Comparison of ENCODE assay signal across 8 mouse cellular contexts in genomic region chr19:6276426-6277421, GRCm38 (mm10). TPM values are rescaled to one million over a fixed set of nuclear protein-coding genes. Genes with fewer than 3 reads are reported as not detected.
DNase-seq lines count a peak whose midpoint lies in the region; ATAC-seq lines count a peak whose summit lies in the region.

Ehd1 (plus strand) TSS chr19:6276725.

- H3K4me1 ChIP-seq in forebrain, embryonic 11.5 days (replicated peaks; ENCODE audit: control insufficient read depth, insufficient read depth, low read length), result peaks cover 18% of the 10 kb centered on the region
- H3K4me1 ChIP-seq in heart, embryonic 16.5 days (ENCODE audit: control insufficient read depth, insufficient read depth, low read length), result peaks cover 42% of the 10 kb centered on the region
- peaks cover 91% of the 10 kb centered on the region for H3K4me1 ChIP-seq in liver, embryonic 15.5 days (replicated peaks)
- H3K4me1 ChIP-seq in neural tube, embryonic 12.5 days, result peaks cover 32% of the 10 kb centered on the region

- peak; percentile 91 to 92 for DNase-seq in CD8-positive naive resting alpha-beta T cell, adult 2 months (ENCODE audit: low read depth in 2 of 2, low spot score in 2 of 2)
- peak; percentile 95 for DNase-seq in c-Kit-positive CD71-negative TER-119-negative erythroid progenitor cells, embryonic 14.5 days (ENCODE audit: low read depth)
- DNase-seq in forebrain, embryonic 11.5 days (ENCODE audit: low spot score), result peak; percentile 99
- DNase-seq in kidney, postnatal 36 days, result peak; percentile 98
- DNase-seq in telencephalon, adult 2 months (ENCODE audit: low read depth, low spot score), result peak; percentile 93

- peak within 1 kb of the TSS; percentile 95 for H3K4me2 ChIP-seq in forebrain, embryonic 11.5 days (ENCODE audit: low read depth, low read length, severe bottlenecking)
- peak within 1 kb of the TSS; percentile 98 for H3K4me2 ChIP-seq in heart, embryonic 16.5 days (ENCODE audit: low read depth, low read length)
- H3K4me2 ChIP-seq in liver, embryonic 15.5 days, result peak within 1 kb of the TSS; percentile 99
- H3K4me2 ChIP-seq in neural tube, embryonic 12.5 days (replicated peaks), result peak within 1 kb of the TSS; percentile 88

- peak within 1 kb of the TSS; percentile 81 for H3K9ac ChIP-seq in forebrain, embryonic 11.5 days (ENCODE audit: low read length)
- H3K9ac ChIP-seq in heart, embryonic 16.5 days (ENCODE audit: low read length), result peak within 1 kb of the TSS; percentile 81
- peak within 1 kb of the TSS; percentile 90 for H3K9ac ChIP-seq in liver, embryonic 15.5 days
- peak within 1 kb of the TSS; percentile 87 for H3K9ac ChIP-seq in neural tube, embryonic 12.5 days

- H3K4me3 ChIP-seq in forebrain, embryonic 11.5 days (ENCODE audit: low read depth, low read length), result peak within 1 kb of the TSS; percentile 86
- H3K4me3 ChIP-seq in heart, embryonic 16.5 days (ENCODE audit: low read length), result peak within 1 kb of the TSS; percentile 78
- H3K4me3 ChIP-seq in liver, embryonic 15.5 days (replicated peaks), result peak within 1 kb of the TSS; percentile 89
- peak within 1 kb of the TSS; percentile 86 for H3K4me3 ChIP-seq in neural tube, embryonic 12.5 days

- H3K27me3 ChIP-seq in forebrain, embryonic 11.5 days (ENCODE audit: control insufficient read depth, insufficient read depth, low read length), result no peaks in the 10 kb centered on the region
- no peaks in the 10 kb centered on the region for H3K27me3 ChIP-seq in heart, embryonic 16.5 days (ENCODE audit: control insufficient read depth, insufficient read depth, low read length)
- no peaks in the 10 kb centered on the region for H3K27me3 ChIP-seq in liver, embryonic 15.5 days
- H3K27me3 ChIP-seq in neural tube, embryonic 12.5 days (replicated peaks), result no peaks in the 10 kb centered on the region

- H3K36me3 ChIP-seq in forebrain, embryonic 11.5 days (ENCODE audit: control insufficient read depth, insufficient read depth, low read length), result no peaks in the 10 kb centered on the region; the same call in 1 of the 2 replicates
- H3K36me3 ChIP-seq in heart, embryonic 16.5 days (ENCODE audit: control insufficient read depth, insufficient read depth), result peaks cover 10% of the 10 kb centered on the region
- peaks cover 28% of the 10 kb centered on the region for H3K36me3 ChIP-seq in liver, embryonic 15.5 days (replicated peaks)
- H3K36me3 ChIP-seq in neural tube, embryonic 12.5 days, result peaks cover 17% of the 10 kb centered on the region; the same call in 1 of the 2 replicates

- H3K9me3 ChIP-seq in forebrain, embryonic 11.5 days (ENCODE audit: control insufficient read depth, low read length), result no peaks in the 10 kb centered on the region
- H3K9me3 ChIP-seq in heart, embryonic 16.5 days (replicated peaks; ENCODE audit: control insufficient read depth, low read length), result no peaks in the 10 kb centered on the region
- H3K9me3 ChIP-seq in liver, embryonic 15.5 days (replicated peaks), result no peaks in the 10 kb centered on the region
- H3K9me3 ChIP-seq in neural tube, embryonic 12.5 days, result no peaks in the 10 kb centered on the region

- ATAC-seq in forebrain, embryonic 11.5 days (replicated peaks; ENCODE audit: low FRiP score), result peak; percentile 94
- ATAC-seq in heart, embryonic 16.5 days (replicated peaks; ENCODE audit: extremely low read depth, insufficient read depth, low FRiP score), result peak; percentile 92
- peak; percentile 88 for ATAC-seq in liver, embryonic 15.5 days (ENCODE audit: insufficient read depth)
- peak; percentile 94 for ATAC-seq in neural tube, embryonic 12.5 days (ENCODE audit: low FRiP score, low read depth)

- WGBS in forebrain, embryonic 11.5 days, result under 1% methylated on average over 106 of the region's 106 CpGs
- WGBS in heart, embryonic 16.5 days, result under 1% methylated on average over 104 of the region's 106 CpGs
- under 1% methylated on average over 106 of the region's 106 CpGs for WGBS in liver, embryonic 15.5 days (ENCODE audit: insufficient replicate concordance)
- under 1% methylated on average over 106 of the region's 106 CpGs for WGBS in neural tube, embryonic 12.5 days

- H3K27ac ChIP-seq in forebrain, embryonic 11.5 days (ENCODE audit: low read depth, low read length), result peak within 1 kb of the TSS; percentile 66
- H3K27ac ChIP-seq in heart, embryonic 16.5 days (ENCODE audit: low read length), result peak within 1 kb of the TSS; percentile 86
- peak within 1 kb of the TSS; percentile 94 for H3K27ac ChIP-seq in liver, embryonic 15.5 days (replicated peaks)
- peak within 1 kb of the TSS; percentile 50 for H3K27ac ChIP-seq in neural tube, embryonic 12.5 days

RNA-seq across cellular contexts. Expression of gene Ehd1, which starts in this region (rescaled TPM):
- polyA plus RNA-seq in forebrain, embryonic 11.5 days (2014; fragmentation: Nextera tagmentation; extraction: Ambion mirVana), result 72.6 and 74.2 TPM in 2 replicates
- 63.7 and 73.2 TPM in 2 replicates for polyA plus RNA-seq in heart, embryonic 16.5 days (2015; fragmentation: Nextera tagmentation; extraction: Ambion mirVana)
- polyA plus RNA-seq in liver, embryonic 15.5 days (2015; fragmentation: Nextera tagmentation; extraction: Ambion mirVana), result 64.0 and 69.3 TPM in 2 replicates
- polyA plus RNA-seq in neural tube, embryonic 12.5 days (2016; fragmentation: Nextera tagmentation; extraction: Ambion mirVana), result 87.2 and 96.4 TPM in 2 replicates

Comparison
In these comparisons a context has a peak if more than half of its experiments do, and no peak if none do; other contexts are left out.
1. Peak in every context shown above with its lines: DNase-seq, ATAC-seq, H3K4me3 ChIP-seq and H3K27ac ChIP-seq.